Mouse (Mus musculus) thymus, adult 2 months (tissue): ENCODE results near the gene Ripor3.

Source experiments
- CTCF ChIP-seq: fragments of 200-500 bp; IDR thresholded peaks from 2 replicates; pipeline ENCODE4 v1.5.1; 2012; ENCODE audit warnings: mild to moderate bottlenecking, control low read depth, low read length, moderate library complexity, borderline replicate concordance; ENCODE audit not compliant: control insufficient read depth, poor library complexity, insufficient read depth; ENCODE audit errors: extremely low read depth
- POLR2A ChIP-seq: fragments of 200-500 bp; IDR thresholded peaks from 2 replicates; pipeline ENCODE4 v1.6.1; 2012; ENCODE audit warnings: mild to moderate bottlenecking, low read length, control low read depth, moderate library complexity; ENCODE audit not compliant: control insufficient read depth, poor library complexity, insufficient read depth; ENCODE audit errors: extremely low read depth

- no peak for TF ChIP-seq CTCF
- no peak for TF ChIP-seq POLR2A
These were observed 51.0 kb downstream of the Ripor3 start for GRCm38 (mm10) chr2:167959384-167959911.
